Mouse (Mus musculus) liver, embryonic 14.5 days (tissue): ENCODE results near the gene Pde1a. TPM values are rescaled to one million over a fixed set of nuclear protein-coding genes. Genes with fewer than 3 reads are reported as not detected.

ENCODE experiments used
- ATAC-seq: fragments of 200-750 bp; cut with Nextera tagmentation; 2 replicates; pipeline ENCODE4 v1.8.0; 2017; ENCODE audit warnings: moderate number of reproducible peaks, mild to moderate bottlenecking, moderate library complexity; ENCODE audit not compliant: insufficient read depth
- DNase-seq, 3 experiments: peaks; one replicate each; pipeline ENCODE4 v3.0.0-alpha.2; 2012 to 2013; ENCODE audit warnings: low read depth in 3 of 3, low spot score in 3 of 3
- H3K27ac ChIP-seq: fragments of 300-500 bp; sonication (generic); 2 replicates; pipeline ENCODE4 v1.5.1; 2014; ENCODE audit warnings: moderate library complexity, mild to moderate bottlenecking, control low read depth, inconsistent platforms
- H3K27me3 ChIP-seq: fragments of 300-500 bp; sonication (generic); 2 replicates; pipeline ENCODE4 v1.6.1; 2014; ENCODE audit warnings: mild to moderate bottlenecking, low read length, moderate library complexity; ENCODE audit not compliant: control insufficient read depth, insufficient read depth
- H3K36me3 ChIP-seq: fragments of 300-500 bp; sonication (generic); replicated peaks from 2 replicates; pipeline ENCODE4 v1.6.1; 2014; ENCODE audit warnings: low read depth; ENCODE audit not compliant: control insufficient read depth, insufficient read depth
- H3K4me1 ChIP-seq, 2 experiments: fragments of 200-500 bp in 1 of 2; fragments of 300-500 bp in 1 of 2; sonication (generic) in 1 of 2; replicated peaks; 2 replicates each; pipeline ENCODE4 v1.6.1; 2012 to 2014; ENCODE audit warnings: antibody characterized with exemption in 1 of 2, inconsistent platforms in 1 of 2, low read length in 1 of 2; ENCODE audit not compliant: control insufficient read depth in 2 of 2, insufficient read depth in 2 of 2
- H3K4me2 ChIP-seq: fragments of 300-500 bp; sonication (generic); 2 replicates; pipeline ENCODE4 v1.6.1; 2014; ENCODE audit warnings: low read depth, mild to moderate bottlenecking, control low read depth, moderate library complexity
- H3K4me3 ChIP-seq, 2 experiments: fragments of 200-500 bp in 1 of 2; fragments of 300-500 bp in 1 of 2; sonication (generic) in 1 of 2; 2 replicates each; pipeline ENCODE4 v1.5.1; 2012 to 2014; ENCODE audit warnings: low read depth in 2 of 2, low read length in 2 of 2, mild to moderate bottlenecking in 2 of 2, control low read depth in 1 of 2, inconsistent platforms in 1 of 2, moderate library complexity in 1 of 2; ENCODE audit not compliant: insufficient read depth in 1 of 2
- H3K9ac ChIP-seq: fragments of 300-500 bp; sonication (generic); replicated peaks from 2 replicates; pipeline ENCODE4 v1.6.1; 2014; ENCODE audit warnings: mild to moderate bottlenecking, control low read depth, moderate library complexity
- H3K9me3 ChIP-seq: fragments of 300-500 bp; sonication (generic); 2 replicates; pipeline ENCODE4 v1.6.1; 2016; ENCODE audit warnings: low read length, mixed read lengths; ENCODE audit not compliant: control insufficient read depth
- CTCF ChIP-seq: IDR thresholded peaks from 2 replicates; pipeline ENCODE4 v1.5.1; 2016; ENCODE audit warnings: antibody characterized with exemption, low read depth, control low read depth
- EP300 ChIP-seq: IDR thresholded peaks from 2 replicates; pipeline ENCODE4 v1.6.1; 2016; ENCODE audit warnings: antibody characterized with exemption, low read depth
- WGBS: fragments of 180-500 bp; shearing (Covaris S2); extraction: QIAGEN DNeasy Blood & Tissue Kit; methylation state at CpG from one replicate; pipeline ENCODE4 v1.1.7; 2014; ENCODE audit not compliant: insufficient replicate concordance; 5-methylcytosine and 5-hydroxymethylcytosine counted together
- polyA plus RNA-seq, 2 experiments: library from polyadenylated mRNA; depleted of rRNA in 1 of 2; stranded (reverse) in 1 of 2; unstranded in 1 of 2; fragments of >200 nt; fragmentation: Nextera tagmentation in 1 of 2; extraction: Ambion mirVana in 1 of 2; gene quantifications; 2 replicates each; pipeline versions ENCODE4 v1.2.1 to v1.2.3; 2012 to 2014

The Pde1a gene
- polyA plus RNA-seq, 2 experiments, result 1.4 to 2.7 TPM

DNA sequence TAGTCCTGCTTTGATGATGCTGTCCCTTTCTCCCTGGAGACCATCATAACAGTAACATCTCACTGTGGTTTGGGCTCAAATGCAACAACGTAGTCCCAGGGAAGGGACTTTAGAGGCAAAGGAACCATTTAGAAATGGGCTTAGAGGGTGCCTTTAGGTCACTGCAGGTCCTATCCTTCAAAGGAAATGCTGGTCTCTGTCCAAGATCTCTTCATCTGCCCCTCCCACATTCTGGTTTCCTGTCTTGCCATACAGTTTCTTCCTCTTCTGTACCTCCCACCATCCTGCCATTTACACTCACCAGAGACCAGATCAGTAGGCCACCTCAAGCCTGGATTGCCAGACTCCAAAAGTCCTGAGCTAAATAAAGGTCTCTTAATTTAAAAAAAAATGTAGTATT is 150.3 kb downstream of the Pde1a start:
- Histone ChIP-seq H3K9ac (no peak overlapping the region), H3K27me3 (no peaks in the 10 kb centered on the region), H3K4me1 (no peaks in the 10 kb centered on the region), H3K4me3 (no peak overlapping the region), H3K27ac (no peak overlapping the region), H3K4me2 (no peak overlapping the region), H3K9me3 (no peaks in the 10 kb centered on the region), H3K36me3 (no peaks in the 10 kb centered on the region)
- TF ChIP-seq CTCF, result no peak
- TF ChIP-seq EP300, result no peak
- WGBS, result 30% methylated on average over 1 of the region's 1 CpGs
- DNase-seq (no peak), ATAC-seq (no peak)

DNA sequence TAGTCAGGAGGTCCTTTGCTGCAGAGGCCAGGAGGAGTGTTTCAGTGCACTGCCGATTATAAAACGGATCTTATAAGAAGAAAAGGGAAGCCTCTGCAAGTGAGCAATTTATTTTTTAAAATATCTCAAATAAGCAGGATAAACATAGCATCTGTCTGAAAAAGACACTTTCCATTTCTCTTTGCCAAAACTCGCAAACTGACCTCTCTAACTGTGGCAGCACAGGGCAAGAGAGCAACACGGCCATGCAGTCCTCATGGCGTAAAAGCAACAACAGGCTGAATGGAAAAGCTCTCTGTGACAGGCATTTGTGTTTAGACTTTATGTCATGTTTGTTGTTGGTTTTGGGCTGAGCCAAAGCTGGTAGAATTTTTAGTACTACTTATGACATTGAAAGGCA is 152.0 kb downstream of the Pde1a start:
- DNase-seq (no peak), ATAC-seq (no peak)
- no peaks in the 10 kb centered on the region for H3K9me3 ChIP-seq
- H3K4me2 ChIP-seq, result no peak overlapping the region
- H3K9ac ChIP-seq, result no peak overlapping the region
- H3K4me3 ChIP-seq, result no peak overlapping the region
- H3K36me3 ChIP-seq, result no peaks in the 10 kb centered on the region
- 0 out of 4 replicates have a peak, but pooled peaks cover 0 to 2% of the 10 kb centered on the region in 2 experiments for H3K4me1 ChIP-seq
- H3K27me3 ChIP-seq, result no peaks in the 10 kb centered on the region
- no peak overlapping the region for H3K27ac ChIP-seq
- TF ChIP-seq CTCF (no peak), EP300 (no peak)
- WGBS, result 64% methylated on average over 5 of the region's 5 CpGs

GRCm38 (mm10) chr2:79975947-79976346 is 153.3 kb downstream of the Pde1a start:
- Histone ChIP-seq H3K4me3 (no peak overlapping the region), H3K4me1 (0 out of 4 replicates have a peak, but pooled peaks cover 0 to 2% of the 10 kb centered on the region in 2 experiments), H3K9me3 (no peaks in the 10 kb centered on the region), H3K36me3 (no peaks in the 10 kb centered on the region), H3K9ac (no peak overlapping the region), H3K27me3 (no peaks in the 10 kb centered on the region), H3K27ac (no peak overlapping the region), H3K4me2 (no peak overlapping the region)
- TF ChIP-seq EP300, result no peak
- no peak for TF ChIP-seq CTCF
- DNase-seq (no peak), ATAC-seq (no peak)

GRCm38 (mm10) chr2:79972271-79972670 is 157.0 kb downstream of the Pde1a start:
- ATAC-seq (no peak), DNase-seq (no peak)
- H3K4me2 ChIP-seq, result no peak overlapping the region
- no peaks in the 10 kb centered on the region for H3K36me3 ChIP-seq
- H3K27ac ChIP-seq, result no peak overlapping the region
- 0 out of 4 replicates have a peak, but pooled peaks cover 0 to 2% of the 10 kb centered on the region in 2 experiments for H3K4me1 ChIP-seq
- no peak overlapping the region for H3K4me3 ChIP-seq
- TF ChIP-seq EP300 (no peak), CTCF (no peak)
- H3K9ac ChIP-seq, result no peak overlapping the region
- H3K9me3 ChIP-seq, result no peaks in the 10 kb centered on the region
- no peaks in the 10 kb centered on the region for H3K27me3 ChIP-seq

DNA sequence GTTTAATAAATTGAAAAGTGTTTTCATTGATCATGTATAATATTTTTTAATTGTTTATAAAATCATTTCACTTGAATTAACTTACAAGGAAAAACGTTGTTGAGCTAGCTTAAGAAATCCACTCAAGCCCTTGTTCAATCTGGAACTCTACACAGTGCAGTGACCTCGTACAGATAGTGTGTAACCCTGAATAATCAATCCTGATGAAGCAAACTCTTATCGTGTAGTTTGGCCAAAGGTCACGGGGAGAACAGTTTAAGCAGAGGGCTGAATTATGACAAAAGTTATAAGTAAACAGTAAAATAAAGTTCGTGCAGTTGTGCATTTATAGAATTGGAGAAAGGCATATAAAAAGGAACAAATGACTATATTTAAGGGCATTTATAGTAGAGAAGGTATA is 159.7 kb downstream of the Pde1a start:
- WGBS, result 40% methylated on average over 5 of the region's 5 CpGs
- Histone ChIP-seq H3K4me3 (no peak overlapping the region), H3K27ac (no peak overlapping the region), H3K27me3 (no peaks in the 10 kb centered on the region), H3K4me1 (0 out of 4 replicates have a peak, but pooled peaks cover 0 to 3% of the 10 kb centered on the region in 2 experiments), H3K9ac (no peak overlapping the region), H3K9me3 (no peaks in the 10 kb centered on the region), H3K36me3 (no peaks in the 10 kb centered on the region), H3K4me2 (no peak overlapping the region)
- TF ChIP-seq CTCF (no peak), EP300 (no peak)
- no peak for ATAC-seq
- peak in 1 of 3 experiments; percentile 9 for DNase-seq
